Mouse (Mus musculus): ENCODE data around the gene Nup43.

Nup43 gene

DNA sequence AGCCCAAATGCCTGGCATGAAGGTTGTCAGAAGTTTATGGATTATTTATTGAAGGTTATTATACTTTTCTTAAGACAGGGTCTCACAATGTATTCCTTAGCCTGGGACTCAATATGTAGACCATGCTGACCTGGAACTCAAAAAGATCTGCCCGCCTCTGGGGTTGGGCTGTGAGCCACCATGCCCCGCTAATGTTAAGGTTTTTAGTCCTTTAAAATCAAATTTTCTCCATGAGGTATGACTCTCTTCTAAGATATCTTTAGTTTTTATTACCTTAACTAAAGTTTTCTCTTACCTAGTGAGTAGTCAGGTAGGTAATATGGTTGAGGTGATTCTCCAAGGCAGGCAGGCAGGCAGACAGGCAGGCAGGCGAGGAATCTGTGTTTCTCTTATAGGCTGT is 14.9 kb downstream of the Nup43 start:
- DNase-seq (ENCODE audit: low spot score): no peak

DNA sequence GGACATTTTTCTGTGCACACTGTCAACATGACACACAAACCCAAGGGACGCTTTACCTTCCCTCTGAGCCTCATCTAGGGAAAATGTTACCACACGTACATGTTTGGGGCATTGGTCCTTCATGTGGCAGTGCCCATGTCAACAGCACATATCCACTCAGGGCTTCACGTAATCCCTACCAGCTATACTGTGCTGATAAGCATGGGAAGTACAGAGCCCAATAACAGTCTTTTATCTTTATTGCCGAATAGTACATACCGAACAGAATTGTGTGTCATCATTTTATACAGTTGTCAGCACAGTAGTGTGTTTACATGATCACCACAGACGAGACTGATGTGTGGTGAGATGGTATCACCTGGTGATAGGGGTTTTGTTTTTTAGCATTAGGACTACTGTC is 19.6 kb downstream of the Nup43 start:
- DNase-seq (ENCODE audit: low spot score): no peak

DNA sequence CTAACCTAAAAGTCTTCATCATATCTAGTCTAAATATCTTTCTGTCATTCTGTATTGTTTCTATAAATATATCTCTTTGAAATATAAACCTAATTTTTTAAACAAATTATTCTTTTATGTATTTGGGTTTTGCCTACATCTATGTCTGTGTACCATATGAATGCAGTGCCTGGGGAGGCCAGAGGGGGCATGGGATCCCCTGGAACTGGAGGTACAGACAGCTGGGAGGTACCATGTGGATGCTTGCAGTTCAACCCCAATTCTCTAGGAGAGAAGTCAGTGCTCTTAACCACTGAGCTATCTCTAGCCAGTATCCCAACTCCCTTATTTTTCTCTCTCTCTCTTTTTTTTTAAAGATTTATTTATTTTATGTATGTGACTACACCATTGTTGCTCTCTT is 28.0 kb downstream of the Nup43 start:
- no peak for DNase-seq (ENCODE audit: low spot score)

DNA sequence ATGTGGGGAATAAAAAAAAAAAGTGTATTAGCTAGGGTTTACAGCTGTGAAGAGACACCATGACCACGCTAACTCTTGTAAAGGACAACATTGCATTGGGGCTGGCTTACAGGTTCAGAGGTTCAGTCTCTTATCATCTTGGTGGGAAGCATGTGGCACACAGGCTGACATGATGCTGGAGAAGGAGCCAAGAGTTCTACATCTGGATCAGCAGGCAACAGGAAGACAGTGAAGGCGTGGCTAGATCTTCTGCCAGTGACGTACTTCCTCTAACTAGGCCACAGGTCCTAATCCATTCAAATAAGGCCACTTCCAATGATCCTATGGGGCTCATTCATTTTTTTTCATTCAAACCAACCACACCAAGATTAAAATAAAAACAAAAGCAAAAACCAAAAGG is 32.8 kb downstream of the Nup43 start:
- no peak for DNase-seq (ENCODE audit: low spot score)

- no peak for DNase-seq (ENCODE audit: low spot score)
Observed at GRCm38 (mm10) chr10:7702586-7702985, 35.3 kb downstream of the Nup43 start.

- no peak for DNase-seq (ENCODE audit: low spot score)
Observed at GRCm38 (mm10) chr10:7710121-7710520, 42.8 kb downstream of the Nup43 start.

- no peak for DNase-seq (ENCODE audit: low spot score)
Observed at GRCm38 (mm10) chr10:7712506-7712905, 45.2 kb downstream of the Nup43 start.

GRCm38 (mm10) chr10:7715056-7715455 is 47.8 kb downstream of the Nup43 start:
- DNase-seq (ENCODE audit: low spot score): no peak

- peak; percentile 98 for DNase-seq (ENCODE audit: low spot score)
Observed at GRCm38 (mm10) chr10:7725751-7726500, 58.6 kb downstream of the Nup43 start, which contains the start of gene Katna1. Katna1 (plus strand) TSS chr10:7726000.

GRCm38 (mm10) chr10:7726501-7726812 is 59.2 kb downstream of the Nup43 start:
- no peak for DNase-seq (ENCODE audit: low spot score)

GRCm38 (mm10) chr10:7727011-7727410 is 59.7 kb downstream of the Nup43 start:
- DNase-seq (ENCODE audit: low spot score): no peak
